Mouse (Mus musculus) layer of hippocampus, adult 2 months (tissue): Measurements from ENCODE around the gene Kif22. TPM values are rescaled to one million over a fixed set of nuclear protein-coding genes. Genes with fewer than 3 reads are reported as not detected.

Experiments
- DNase-seq, 2 experiments: peaks; one replicate each; pipeline ENCODE4 v3.0.0; 2022; ENCODE audit warnings: low spot score in 2 of 2
- H3K27ac ChIP-seq: fragments of 200-600 bp; 2 replicates; pipeline ENCODE4 v1.8.1; 2022
- H3K4me3 ChIP-seq: fragments of 200-600 bp; 2 replicates; pipeline ENCODE4 v1.8.1; 2022; ENCODE audit warnings: mild to moderate bottlenecking
- CTCF ChIP-seq: fragments of 200-600 bp; conservative IDR thresholded peaks from 2 replicates; pipeline ENCODE4 v1.8.1; 2022; ENCODE audit warnings: antibody characterized with exemption, mild to moderate bottlenecking, moderate library complexity
- total RNA-seq, 2 experiments: library from RNA; stranded (reverse); gene quantifications; 2 replicates each; pipeline ENCODE4 v1.2.3; 2021

The Kif22 gene
- total RNA-seq, 2 experiments from 2014 or later, result 4.1 to 9.9 TPM

DNA sequence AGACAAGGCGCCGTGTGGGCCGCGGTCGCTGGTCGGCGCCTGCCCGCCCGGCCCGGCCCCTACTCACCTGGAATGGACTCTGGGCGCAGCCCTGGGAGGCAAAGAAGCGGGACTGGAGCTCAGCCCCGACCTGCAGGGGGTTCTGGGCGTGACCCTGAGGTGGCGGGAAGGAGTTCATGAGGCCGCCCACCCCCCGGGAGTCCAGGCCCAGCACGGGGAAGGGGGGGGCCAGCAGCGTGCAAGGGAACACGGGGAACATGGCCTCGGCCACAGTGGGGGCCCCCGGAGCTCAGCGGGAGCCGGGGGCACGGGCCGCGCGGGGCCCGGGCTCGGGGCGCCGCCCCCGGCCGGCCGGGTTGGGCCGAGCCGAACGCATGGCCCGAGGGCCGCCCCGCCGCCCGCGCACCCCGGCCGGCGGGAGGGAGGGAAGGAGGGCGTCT, 16.1 kb downstream of the Kif22 start:
- DNase-seq, result peak in 1 of 2 experiments; percentile 59
- Histone ChIP-seq H3K4me3 (peak overlapping the region; percentile 77), H3K27ac (peak overlapping the region; percentile 97)
- TF ChIP-seq CTCF, result no peak

DNA sequence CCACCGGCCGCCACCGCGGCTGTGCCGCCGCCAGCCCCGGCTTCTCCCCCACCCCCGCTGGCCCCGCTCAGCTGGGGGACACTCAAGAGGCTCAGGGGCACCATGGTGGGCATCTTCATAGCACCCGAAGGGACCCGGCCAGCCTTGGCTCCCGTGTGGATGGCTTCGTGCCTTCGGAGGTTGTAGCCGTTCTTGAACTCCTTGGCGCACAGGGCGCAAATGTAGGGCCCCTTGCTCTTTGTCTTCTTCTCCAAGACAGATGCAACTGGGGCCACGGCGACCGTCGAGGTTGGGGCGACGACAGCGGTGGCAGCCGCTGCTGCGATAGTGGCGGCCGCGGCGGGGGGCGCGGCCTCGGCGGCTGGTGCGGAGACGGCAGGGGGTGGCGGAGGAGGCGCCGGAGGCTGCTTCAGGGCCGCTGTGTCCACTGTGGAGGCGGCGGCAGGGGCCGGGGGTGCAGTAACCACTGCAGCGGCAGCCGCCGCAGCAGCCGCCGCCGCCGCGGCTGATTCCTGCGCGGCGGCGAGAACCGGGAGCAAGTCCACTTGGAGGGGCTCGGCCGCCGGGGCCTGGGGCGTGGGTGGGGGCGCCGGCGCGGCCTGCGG, 16.6 kb downstream of the Kif22 start:
- no peak for TF ChIP-seq CTCF
- DNase-seq, result no peak
- peak overlapping the region; percentile 97 for H3K27ac ChIP-seq
- peak overlapping the region; percentile 77 for H3K4me3 ChIP-seq

DNA sequence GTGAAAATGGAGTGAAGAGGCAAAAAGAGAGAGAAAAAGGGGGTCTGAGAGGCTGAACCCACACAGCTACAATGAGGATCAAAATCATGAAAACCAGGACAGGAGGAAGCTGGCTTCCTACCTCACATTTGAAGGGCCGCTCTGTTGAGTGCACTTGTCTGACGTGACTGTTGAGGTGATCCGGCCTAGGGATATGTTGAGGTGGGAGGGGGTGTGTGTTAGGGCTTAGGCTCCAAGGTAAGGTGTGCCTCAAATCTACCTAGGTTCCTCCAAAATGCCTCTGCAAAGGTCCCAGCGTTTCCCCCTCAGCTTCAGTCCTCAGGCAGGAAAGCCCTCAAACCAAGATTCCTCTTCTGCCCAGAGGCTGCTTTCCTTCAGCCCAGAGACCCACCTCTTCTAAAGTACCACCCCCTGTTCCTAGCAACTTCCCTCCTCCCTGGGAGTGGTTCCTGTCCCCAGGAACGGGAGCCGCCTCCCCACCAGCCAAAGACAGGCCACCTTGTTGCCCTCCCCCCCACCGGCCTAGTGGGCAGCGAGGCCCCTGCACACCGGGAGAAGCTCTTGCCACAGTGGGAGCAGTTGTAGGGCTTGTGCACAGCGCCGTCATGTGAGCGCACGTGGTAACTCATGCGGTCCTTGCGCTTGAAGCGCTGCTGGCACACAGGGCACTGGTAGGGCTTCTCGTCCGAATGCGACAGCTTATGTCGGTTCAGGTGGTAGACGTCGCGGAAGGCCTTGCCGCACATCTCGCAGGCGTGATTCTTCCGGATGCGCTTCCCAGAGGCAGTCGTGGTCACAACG, 17.3 kb downstream of the Kif22 start:
- Histone ChIP-seq H3K27ac (peak overlapping the region; percentile 97), H3K4me3 (peak overlapping the region; percentile 77)
- peak; percentile 68 for TF ChIP-seq CTCF
- DNase-seq, result peak; percentile 76 to 81

DNA sequence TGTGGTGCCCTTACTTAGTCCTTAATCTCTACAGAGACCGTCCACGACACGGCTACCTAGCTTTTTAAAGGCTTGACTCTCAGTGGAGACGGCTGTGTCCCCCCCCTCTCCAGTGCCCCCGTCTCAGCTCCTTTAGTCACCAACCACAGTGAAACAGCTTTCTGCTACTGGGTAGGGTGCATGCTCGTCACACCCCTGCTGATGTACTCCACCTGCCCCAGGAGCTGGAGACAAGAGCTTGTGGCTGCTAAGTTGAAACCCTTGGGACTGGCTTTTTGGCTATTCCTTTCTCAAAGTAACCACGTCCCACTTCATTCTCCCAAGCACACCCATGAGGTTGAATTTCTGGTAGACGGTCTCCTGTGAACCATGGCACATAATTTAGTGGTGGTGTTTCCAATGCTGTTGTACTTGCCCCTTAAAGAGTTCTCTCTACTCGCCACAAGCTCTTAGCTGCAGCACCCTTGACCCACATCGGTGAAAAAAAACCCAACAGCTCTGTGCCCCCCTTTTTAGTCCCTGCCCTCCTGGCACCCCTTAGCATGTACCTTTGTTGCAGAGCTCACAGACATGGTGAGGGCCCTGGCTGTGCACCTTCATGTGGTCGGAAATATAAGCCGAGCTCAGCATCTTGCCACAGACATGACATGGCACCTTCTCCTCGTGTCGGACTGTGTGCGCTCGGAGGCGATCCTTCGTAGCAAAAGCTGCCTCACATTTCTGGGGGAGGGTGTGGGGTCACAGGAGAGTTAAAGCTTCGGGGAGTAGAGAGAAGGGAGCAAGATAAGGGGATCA, 18.2 kb downstream of the Kif22 start:
- no peak for TF ChIP-seq CTCF
- DNase-seq, result no peak
- H3K27ac ChIP-seq, result peak overlapping the region; percentile 97
- H3K4me3 ChIP-seq, result peak overlapping the region; percentile 77

DNA sequence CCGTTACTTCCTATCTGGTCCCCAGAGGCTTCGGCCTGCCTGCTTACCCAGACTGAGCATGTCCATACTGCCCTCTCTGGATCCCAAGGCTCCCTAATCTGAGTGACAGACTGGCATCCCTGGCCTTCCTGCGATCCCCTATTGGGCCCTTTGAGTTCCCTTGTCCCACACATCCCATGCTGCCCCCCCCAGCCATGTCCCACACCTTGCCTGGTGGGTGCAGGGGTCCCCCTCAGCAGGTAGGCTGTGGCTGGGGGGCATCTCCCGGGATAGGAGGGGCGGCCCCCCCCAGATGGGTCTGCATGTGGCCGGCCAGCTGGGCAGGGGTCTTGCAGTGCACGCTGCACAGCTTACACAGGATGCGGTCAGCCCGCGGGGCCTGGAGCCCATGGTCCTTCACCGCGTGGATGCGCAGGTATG, 19.0 kb downstream of the Kif22 start:
- TF ChIP-seq CTCF, result no peak
- H3K27ac ChIP-seq, result peak overlapping the region; percentile 99
- DNase-seq, result no peak
- no peak overlapping the region for H3K4me3 ChIP-seq

DNA sequence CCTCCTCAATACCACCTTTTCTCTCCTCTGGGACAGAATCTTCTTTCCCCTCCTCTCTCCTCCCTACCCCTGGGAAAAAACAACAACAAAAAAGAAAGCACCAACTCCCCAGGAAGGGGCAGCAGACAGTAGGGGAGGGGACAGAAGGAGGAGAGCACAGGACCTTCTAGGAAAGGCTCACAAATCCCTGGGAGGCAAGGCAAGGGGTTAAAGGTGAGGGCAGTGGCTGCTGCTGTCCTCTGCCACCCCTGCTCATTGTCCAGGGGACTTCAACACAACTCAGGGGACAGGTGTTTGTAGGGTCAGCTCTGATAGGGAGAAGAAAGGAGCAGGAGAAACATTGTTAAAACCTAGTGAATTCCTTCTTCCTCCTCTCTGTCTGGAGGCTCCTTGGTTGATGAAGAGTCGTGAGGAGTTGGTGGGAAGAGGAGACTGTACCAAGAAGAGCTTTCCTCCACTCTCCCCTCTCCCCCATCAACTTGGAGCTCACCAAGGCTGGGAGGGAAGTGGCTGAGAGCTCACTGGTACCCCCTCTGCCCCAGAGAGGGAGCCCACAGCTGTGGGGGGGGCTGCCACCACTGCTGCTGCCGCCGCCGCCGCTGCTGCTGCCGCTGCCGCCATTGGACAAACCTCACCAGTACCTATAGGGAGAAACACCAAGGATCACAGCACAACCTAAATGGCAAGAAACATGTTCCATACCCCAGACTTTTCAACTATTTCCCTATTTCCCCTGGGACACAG, 19.6 kb downstream of the Kif22 start:
- no peak for DNase-seq
- no peak for TF ChIP-seq CTCF
- Histone ChIP-seq H3K4me3 (no peak overlapping the region), H3K27ac (peak overlapping the region; percentile 99)

DNA sequence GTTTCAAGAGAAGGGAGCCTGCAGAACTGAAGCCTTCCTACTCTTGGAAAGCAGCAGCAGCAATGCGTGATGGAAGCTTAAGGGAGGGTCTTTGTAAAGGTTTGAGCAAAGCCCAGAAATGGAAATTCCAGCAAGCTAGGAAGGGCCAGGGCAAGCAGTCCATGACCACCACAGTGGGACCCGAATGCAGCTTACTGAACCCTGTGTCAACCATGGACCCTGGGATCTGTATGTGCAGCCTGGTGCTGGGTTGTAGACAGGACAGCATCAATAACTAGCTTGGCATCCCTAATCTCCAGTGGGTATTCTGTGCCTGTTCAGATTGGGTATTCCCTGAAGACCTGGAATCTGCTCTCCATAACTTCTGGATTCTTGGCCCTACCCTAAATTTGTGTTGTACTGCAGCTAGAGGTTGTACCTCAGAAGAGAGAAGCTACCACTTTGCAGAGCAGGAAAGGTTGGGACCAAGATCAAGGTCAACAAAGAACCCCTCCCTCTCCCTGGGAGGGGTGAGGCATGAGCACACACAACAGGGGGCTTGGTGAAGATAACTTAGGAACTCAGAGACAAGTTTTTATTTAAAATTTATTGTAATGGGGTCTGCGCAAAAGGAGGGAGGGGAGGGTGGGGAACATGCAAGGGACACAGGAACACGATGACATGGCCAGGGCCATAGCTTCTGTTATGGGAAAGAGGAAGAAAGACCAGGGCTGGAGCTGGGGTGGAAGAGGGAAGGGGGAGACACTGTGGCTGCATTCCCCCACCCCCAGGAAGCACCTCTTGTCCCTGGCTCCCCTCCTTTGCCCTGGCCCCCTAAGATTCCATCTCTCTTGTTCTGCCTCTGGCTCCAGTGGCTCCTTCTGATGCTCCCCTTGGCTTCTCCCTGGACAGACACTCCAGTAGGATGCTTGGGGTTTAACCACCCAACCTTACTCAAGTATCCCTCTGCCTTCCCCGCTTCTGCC, 20.4 kb downstream of the Kif22 start:
- DNase-seq, result no peak
- H3K27ac ChIP-seq, result peak overlapping the region; percentile 99
- TF ChIP-seq CTCF, result no peak
- H3K4me3 ChIP-seq, result peak overlapping the region; percentile 77

DNA sequence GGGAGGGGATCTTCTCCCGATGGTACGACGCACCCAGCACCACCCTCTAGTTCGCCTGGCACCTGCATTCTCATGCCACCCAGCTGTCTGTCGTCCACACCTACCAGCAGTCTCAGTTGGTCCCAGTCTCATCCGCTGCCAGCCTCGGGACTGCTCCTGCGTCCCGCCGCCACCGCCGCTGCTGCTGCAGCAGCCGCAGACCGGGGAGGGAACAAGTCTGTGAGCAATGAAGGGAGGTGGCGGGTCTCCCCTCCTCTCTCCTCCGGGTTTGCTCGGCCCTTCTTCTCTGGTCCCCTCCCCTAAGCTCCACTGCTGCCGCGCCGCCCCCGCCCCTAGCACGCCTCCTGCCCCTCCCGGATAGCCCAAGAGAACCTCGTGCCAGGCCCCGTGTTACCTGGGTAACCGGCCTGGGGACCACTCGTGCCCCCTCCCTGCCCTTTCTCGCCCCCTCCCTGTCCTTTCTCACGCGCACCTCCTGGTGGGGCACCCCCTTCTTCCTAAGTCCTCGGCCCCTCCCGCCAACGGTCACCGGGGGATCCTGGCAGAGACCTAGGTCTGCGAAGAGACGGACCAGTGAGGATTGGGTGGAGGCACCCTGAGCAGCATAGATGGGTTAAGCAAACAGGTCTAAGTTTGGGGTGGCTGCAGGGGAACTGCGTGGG, 21.2 kb downstream of the Kif22 start, which contains the start of the genes Gm42742 and Prrt2:
Gm42742 (minus strand) TSS at position 197 of the 662 bp plus-strand sequence.
Prrt2 (minus strand) TSS at position 311 of the 662 bp plus-strand sequence.
- Histone ChIP-seq H3K4me3 (peak within 1 kb of the TSS; percentile 77), H3K27ac (peak within 1 kb of the TSS; percentile 99)
- DNase-seq, result peak; percentile 62 to 72
- TF ChIP-seq CTCF, result no peak

DNA sequence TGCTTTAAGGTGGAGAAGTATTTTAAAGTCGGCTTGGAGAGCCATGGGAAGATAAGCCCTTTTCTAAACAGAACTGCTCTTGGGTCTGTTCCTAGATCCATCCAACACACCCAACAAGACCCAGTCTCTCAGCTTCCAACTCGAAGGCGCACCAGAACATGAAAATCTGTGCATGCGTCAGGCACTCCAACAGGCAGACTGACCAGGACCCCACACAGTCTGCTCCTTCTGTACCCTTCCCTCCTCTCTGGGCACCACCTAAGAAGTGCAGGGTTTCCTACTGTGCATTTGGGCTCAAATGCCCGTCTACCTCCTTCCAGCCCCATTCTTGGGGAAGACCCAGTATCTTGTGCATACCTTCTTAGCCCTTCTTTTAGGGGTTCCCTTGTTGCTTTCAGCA, 21.8 kb downstream of the Kif22 start:
- Histone ChIP-seq H3K27ac (peak overlapping the region; percentile 99), H3K4me3 (peak overlapping the region; percentile 77)
- DNase-seq, result no peak
- TF ChIP-seq CTCF, result no peak

DNA sequence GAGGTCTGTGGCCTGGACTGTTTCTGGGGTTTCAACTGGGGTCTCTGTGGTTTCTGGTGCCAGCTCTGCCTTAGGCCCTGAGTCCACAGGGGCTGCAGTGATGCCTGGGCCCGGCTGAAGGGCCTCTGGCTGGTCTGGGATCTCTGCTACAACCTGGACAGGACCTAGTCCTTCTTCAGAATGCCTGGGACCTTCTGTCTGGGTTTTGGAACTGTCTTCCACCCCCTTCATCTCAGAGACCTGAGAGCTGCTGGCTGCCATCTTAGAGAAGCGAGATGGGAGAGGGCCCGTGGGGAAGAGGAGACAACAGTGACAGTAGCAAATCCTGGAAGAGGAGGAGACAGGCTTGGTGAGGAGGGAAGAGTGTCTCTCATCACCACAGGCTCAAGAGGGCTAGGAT, 22.2 kb downstream of the Kif22 start:
- peak in 1 of 2 experiments; percentile 27 for DNase-seq
- peak overlapping the region; percentile 77 for H3K4me3 ChIP-seq
- peak overlapping the region; percentile 99 for H3K27ac ChIP-seq
- TF ChIP-seq CTCF, result no peak
